Mouse (Mus musculus) kidney, embryonic 14.5 days (tissue): ENCODE data around the gene Pitpnc1. TPM values are rescaled to one million over a fixed set of nuclear protein-coding genes. Genes with fewer than 3 reads are reported as not detected.

ENCODE experiments used
- ATAC-seq: fragments of 200-750 bp; cut with Nextera tagmentation; 2 replicates; pipeline ENCODE4 v1.8.0; 2017; ENCODE audit warnings: moderate number of reproducible peaks, mild to moderate bottlenecking, moderate TSS enrichment, moderate library complexity; ENCODE audit not compliant: low FRiP score, low TSS enrichment
- H3K27ac ChIP-seq: fragments of 300-500 bp; sonication (generic); 2 replicates; pipeline ENCODE4 v1.5.1; 2014; ENCODE audit warnings: low read depth, mild to moderate bottlenecking, low read length, moderate library complexity, mixed read lengths
- H3K27me3 ChIP-seq: fragments of 300-500 bp; sonication (generic); 2 replicates; pipeline ENCODE4 v1.6.1; 2014; ENCODE audit warnings: mild to moderate bottlenecking, low read length; ENCODE audit not compliant: control insufficient read depth, insufficient read depth
- H3K36me3 ChIP-seq: fragments of 300-500 bp; sonication (generic); 2 replicates; pipeline ENCODE4 v1.6.1; 2014; ENCODE audit warnings: low read length, mixed read lengths; ENCODE audit not compliant: control insufficient read depth, insufficient read depth
- H3K4me1 ChIP-seq: fragments of 300-500 bp; sonication (generic); 2 replicates; pipeline ENCODE4 v1.6.1; 2014; ENCODE audit warnings: low read length, mixed read lengths; ENCODE audit not compliant: control insufficient read depth, insufficient read depth
- H3K4me2 ChIP-seq: fragments of 300-500 bp; sonication (generic); replicated peaks from 2 replicates; pipeline ENCODE4 v1.6.1; 2014; ENCODE audit warnings: low read depth, mild to moderate bottlenecking, low read length
- H3K4me3 ChIP-seq: fragments of 300-500 bp; sonication (generic); 2 replicates; pipeline ENCODE4 v1.5.1; 2014; ENCODE audit warnings: mild to moderate bottlenecking, low read length
- H3K9ac ChIP-seq: fragments of 300-500 bp; sonication (generic); 2 replicates; pipeline ENCODE4 v1.6.1; 2014; ENCODE audit warnings: low read depth, mild to moderate bottlenecking, low read length, moderate library complexity
- H3K9me3 ChIP-seq: fragments of 300-500 bp; sonication (generic); 2 replicates; pipeline ENCODE4 v1.6.1; 2016; ENCODE audit warnings: low read length; ENCODE audit not compliant: control insufficient read depth
- WGBS: fragments of 180-500 bp; shearing (Covaris S2); extraction: QIAGEN DNeasy Blood & Tissue Kit; methylation state at CpG from one replicate; pipeline ENCODE4 v1.1.7; 2014; 5-methylcytosine and 5-hydroxymethylcytosine counted together
- polyA plus RNA-seq: library from polyadenylated mRNA; unstranded; fragments of >200 nt; fragmentation: Nextera tagmentation; extraction: Ambion mirVana; gene quantifications from 2 replicates; pipeline ENCODE4 v1.2.1, GENCODE M21; 2014

Pitpnc1 gene
- polyA plus RNA-seq, 1 experiment from 2014 or later: 19.4 TPM

DNA sequence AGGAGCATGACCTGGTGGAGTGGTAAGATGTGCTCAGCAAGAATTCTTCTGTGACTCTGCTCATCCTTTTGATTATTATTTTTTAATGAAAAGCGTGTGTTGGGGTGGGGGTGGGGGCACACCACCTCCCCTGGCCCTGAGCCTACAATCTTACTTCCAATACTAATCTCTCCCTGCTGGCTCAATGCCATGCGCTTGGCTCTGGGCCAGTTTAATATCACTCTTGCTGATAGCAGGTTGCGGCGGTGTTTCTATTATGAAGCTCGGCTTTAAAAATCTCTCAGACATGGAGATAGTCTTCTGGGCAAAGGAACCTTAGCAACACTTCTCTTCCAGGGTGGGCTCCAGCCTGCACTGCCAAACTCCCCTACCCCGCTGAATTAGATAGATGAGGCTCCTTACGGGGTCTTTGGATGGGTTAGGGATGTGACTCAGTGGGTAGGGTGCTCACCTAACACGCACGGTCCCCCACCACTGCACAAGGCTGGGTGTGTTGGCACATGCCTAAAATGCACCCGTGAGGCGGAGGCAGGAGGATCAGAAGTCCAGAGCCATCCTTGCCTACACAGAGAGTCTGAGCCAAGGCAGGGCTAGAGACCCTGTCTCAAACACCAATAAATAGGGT, 198.0 kb downstream of the Pitpnc1 start:
- Histone ChIP-seq H3K36me3 (no peaks in the 10 kb centered on the region), H3K9ac (no peak overlapping the region), H3K4me3 (no peak overlapping the region), H3K9me3 (no peaks in the 10 kb centered on the region), H3K27ac (no peak overlapping the region), H3K4me2 (no peak overlapping the region), H3K27me3 (no peaks in the 10 kb centered on the region), H3K4me1 (no peaks in the 10 kb centered on the region; the same call in 1 of the 2 replicates)
- WGBS: 81% methylated on average over 11 of the region's 11 CpGs
- no peak for ATAC-seq

DNA sequence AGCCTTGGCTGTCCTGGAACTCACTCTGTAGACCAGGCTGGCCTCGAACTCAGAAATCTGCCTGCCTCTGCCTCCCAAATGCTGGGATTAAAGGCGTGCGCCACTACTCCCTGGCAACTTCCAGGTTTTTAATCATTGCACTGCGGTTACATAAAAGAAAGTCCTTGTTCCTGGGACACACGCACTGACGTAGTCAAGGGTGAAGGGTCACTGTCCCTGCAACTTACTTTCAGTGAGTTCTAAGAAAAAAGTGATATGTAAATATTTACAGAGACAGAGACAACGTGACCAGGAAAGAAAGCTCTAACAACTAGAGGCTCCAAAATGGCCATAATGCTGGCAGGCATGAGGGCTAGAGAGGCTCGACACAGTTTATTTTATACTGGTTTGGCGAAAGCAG, 199.9 kb downstream of the Pitpnc1 start:
- 83% methylated on average over 9 of the region's 9 CpGs for WGBS
- H3K4me2 ChIP-seq: no peak overlapping the region
- H3K9ac ChIP-seq: no peak overlapping the region

DNA sequence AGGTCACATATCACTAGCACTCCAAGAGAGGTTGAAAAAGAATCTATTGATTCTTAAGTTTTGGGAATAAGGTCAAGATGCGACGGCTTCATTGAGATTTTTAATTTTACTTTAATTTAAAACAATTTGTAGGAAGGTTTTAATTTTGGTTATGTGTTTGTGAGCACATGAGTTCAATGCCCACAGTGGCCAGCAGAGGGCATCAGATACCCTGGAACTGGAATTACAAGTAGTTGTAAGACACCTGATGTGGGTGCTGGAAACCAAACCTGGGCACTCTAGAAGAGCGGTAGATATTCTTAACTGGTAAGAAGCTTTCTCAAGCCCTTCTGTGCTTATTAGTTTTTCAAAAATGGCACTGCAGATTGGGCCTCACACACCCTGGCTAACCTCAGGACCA, 203.0 kb downstream of the Pitpnc1 start:
- H3K4me3 ChIP-seq: no peak overlapping the region
- no peak overlapping the region for H3K4me2 ChIP-seq
- no peaks in the 10 kb centered on the region for H3K27me3 ChIP-seq
- no peaks in the 10 kb centered on the region for H3K36me3 ChIP-seq
- no peak for ATAC-seq
- 99% methylated on average over 3 of the region's 3 CpGs for WGBS
- no peak overlapping the region for H3K27ac ChIP-seq
- H3K9ac ChIP-seq: no peak overlapping the region
- H3K9me3 ChIP-seq: no peaks in the 10 kb centered on the region
- H3K4me1 ChIP-seq: no peaks in the 10 kb centered on the region; the same call in 1 of the 2 replicates

More for the DNA sequence above, 199.9 kb downstream of the Pitpnc1 start:
- Histone ChIP-seq H3K36me3 (no peaks in the 10 kb centered on the region), H3K4me1 (no peaks in the 10 kb centered on the region; the same call in 1 of the 2 replicates), H3K4me3 (no peak overlapping the region), H3K9me3 (no peaks in the 10 kb centered on the region), H3K27me3 (no peaks in the 10 kb centered on the region), H3K27ac (no peak overlapping the region)
- no peak for ATAC-seq

DNA sequence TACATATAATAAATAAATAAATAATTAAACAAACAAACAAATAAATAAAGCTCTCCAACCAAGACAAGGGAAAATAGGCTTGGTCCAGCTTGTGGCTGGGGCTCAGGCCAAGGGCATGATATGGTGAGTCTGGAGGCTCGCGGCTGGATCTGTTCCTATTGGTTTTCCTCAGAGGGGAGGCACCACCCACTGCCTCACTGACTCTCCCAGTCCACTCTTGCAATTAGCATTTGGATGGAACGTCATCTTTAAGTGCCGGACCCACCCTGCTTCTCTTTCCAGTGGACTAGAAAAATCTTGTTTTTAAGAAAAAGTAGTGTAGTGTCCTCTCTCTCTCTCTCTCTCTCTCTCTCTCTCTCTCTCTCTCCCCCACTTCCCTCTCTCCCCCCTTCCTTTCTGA, 204.6 kb downstream of the Pitpnc1 start:
- Histone ChIP-seq H3K27ac (no peak overlapping the region), H3K27me3 (no peaks in the 10 kb centered on the region), H3K4me1 (no peaks in the 10 kb centered on the region), H3K4me2 (no peak overlapping the region), H3K4me3 (no peak overlapping the region), H3K9ac (no peak overlapping the region), H3K9me3 (no peaks in the 10 kb centered on the region), H3K36me3 (no peaks in the 10 kb centered on the region)
- WGBS: 94% methylated on average over 4 of the region's 4 CpGs
- no peak for ATAC-seq

DNA sequence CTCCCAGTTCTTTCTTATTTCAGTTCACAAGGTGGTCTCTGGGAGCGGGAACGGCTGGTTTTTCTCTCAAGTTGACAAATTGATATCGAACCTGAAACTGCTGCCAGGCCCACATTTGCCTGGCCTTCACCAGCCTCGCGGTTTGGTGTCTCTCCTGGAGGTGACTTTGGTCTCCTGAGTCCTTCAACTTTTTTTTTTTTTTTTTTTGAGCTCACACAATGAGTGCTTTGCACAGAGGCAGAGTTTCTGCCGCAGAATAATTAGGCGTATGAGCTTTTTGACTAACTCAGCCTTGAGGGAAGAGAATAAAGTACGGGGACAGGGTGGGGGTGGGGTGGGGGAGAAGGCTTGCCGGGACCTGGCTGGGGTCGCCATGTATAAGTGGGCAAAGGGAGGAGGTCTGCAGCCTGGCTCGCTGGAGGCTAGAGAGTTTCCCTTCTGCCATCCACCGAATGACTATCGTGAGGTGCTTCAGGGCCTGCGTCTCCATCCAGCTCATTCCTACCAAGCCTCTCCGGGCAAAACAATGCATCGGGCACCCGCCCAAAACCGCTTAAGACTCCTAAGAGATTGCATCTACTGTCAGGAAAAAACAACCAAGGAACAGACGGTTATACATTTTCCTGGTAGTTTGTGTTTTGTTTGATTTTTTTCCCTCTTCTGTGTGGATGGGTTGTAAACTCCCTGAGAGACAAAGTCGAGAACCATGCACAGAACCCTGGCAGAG, 205.4 kb downstream of the Pitpnc1 start:
- no peaks in the 10 kb centered on the region for H3K36me3 ChIP-seq
- H3K27ac ChIP-seq: no peak overlapping the region
- H3K4me2 ChIP-seq: no peak overlapping the region
- 83% methylated on average over 20 of the region's 20 CpGs for WGBS
- H3K4me3 ChIP-seq: no peak overlapping the region
- H3K9ac ChIP-seq: no peak overlapping the region
- H3K9me3 ChIP-seq: no peaks in the 10 kb centered on the region
- H3K27me3 ChIP-seq: no peaks in the 10 kb centered on the region
- H3K4me1 ChIP-seq: no peaks in the 10 kb centered on the region
- ATAC-seq: no peak

DNA sequence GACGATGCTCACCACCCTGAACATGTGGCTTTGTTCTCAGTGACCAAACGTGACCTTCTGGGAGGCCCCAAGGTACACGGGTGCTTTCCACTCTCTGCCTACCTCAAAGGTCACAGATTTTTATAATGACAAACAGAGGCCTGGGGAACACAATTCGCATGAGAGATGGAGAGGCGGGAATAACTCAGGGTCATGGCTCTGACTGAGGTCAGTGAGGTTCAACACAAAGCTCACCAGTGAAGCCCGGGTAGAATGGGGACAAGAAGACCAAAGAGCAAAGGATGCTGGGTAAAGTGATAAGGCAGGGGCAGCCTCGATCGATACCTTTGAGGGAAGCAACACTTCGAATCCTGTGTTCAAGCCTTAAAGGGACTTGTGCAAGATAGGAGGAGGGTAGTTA, 206.7 kb downstream of the Pitpnc1 start:
- Histone ChIP-seq H3K9ac (no peak overlapping the region), H3K4me1 (no peaks in the 10 kb centered on the region), H3K4me3 (no peak overlapping the region), H3K27me3 (no peaks in the 10 kb centered on the region), H3K36me3 (no peaks in the 10 kb centered on the region), H3K4me2 (no peak overlapping the region), H3K27ac (no peak overlapping the region), H3K9me3 (no peaks in the 10 kb centered on the region)
- WGBS: 80% methylated on average over 9 of the region's 9 CpGs
- no peak for ATAC-seq

DNA sequence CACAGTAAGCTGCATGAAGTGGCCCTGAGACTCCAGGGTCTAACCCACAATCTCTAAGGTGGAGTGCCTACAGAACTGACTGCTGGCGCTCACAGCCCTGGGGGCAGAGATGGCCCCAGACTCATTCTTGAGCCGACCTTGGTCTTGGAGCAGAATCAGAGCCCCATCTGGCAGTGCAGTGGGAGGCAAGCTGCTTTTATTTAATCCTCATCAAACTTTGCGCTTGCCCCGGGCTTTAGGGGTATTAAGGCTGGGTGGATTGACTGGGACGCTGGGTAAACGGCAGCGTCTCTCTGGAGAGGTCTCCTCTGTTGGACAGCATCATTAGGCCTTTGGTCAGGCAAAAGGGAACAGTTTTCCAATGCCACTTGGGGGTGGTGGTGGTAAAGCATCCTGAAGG, 211.1 kb downstream of the Pitpnc1 start:
- no peak for ATAC-seq
- 94% methylated on average over 7 of the region's 7 CpGs for WGBS
- no peaks in the 10 kb centered on the region for H3K9me3 ChIP-seq
- H3K27ac ChIP-seq: no peak overlapping the region
- H3K4me1 ChIP-seq: no peaks in the 10 kb centered on the region
- H3K4me2 ChIP-seq: no peak overlapping the region
- H3K4me3 ChIP-seq: no peak overlapping the region
- no peak overlapping the region for H3K9ac ChIP-seq
- H3K36me3 ChIP-seq: no peaks in the 10 kb centered on the region
- no peaks in the 10 kb centered on the region for H3K27me3 ChIP-seq

DNA sequence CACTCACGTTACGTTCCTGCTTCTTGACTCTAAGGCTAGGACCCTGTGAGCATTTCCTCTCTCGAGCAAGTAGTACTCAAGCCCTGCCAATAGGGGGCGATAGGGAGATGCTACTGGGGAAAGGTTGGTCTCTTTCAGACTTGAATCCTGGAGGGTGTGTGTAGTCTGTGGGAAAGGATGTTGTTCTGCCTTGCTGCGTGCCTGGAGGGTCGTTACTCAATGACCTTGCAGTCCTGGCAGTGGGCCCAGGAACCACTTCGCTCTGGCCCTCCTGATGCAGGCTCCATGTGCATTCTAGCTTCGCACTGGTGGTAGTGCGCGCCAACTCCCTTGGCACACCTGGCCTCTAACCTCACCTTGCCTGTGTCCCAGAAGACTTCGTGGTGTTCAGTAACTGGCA, 215.3 kb downstream of the Pitpnc1 start:
- no peaks in the 10 kb centered on the region for H3K4me1 ChIP-seq
- no peak overlapping the region for H3K9ac ChIP-seq
- H3K4me2 ChIP-seq: no peak overlapping the region
- ATAC-seq: no peak
- peaks cover 5% of the 10 kb centered on the region; the same call in 1 of the 2 replicates for H3K36me3 ChIP-seq
- H3K27me3 ChIP-seq: no peaks in the 10 kb centered on the region
- WGBS: 79% methylated on average over 11 of the region's 11 CpGs
- no peak overlapping the region for H3K27ac ChIP-seq
- no peak overlapping the region for H3K4me3 ChIP-seq
- no peaks in the 10 kb centered on the region for H3K9me3 ChIP-seq

DNA sequence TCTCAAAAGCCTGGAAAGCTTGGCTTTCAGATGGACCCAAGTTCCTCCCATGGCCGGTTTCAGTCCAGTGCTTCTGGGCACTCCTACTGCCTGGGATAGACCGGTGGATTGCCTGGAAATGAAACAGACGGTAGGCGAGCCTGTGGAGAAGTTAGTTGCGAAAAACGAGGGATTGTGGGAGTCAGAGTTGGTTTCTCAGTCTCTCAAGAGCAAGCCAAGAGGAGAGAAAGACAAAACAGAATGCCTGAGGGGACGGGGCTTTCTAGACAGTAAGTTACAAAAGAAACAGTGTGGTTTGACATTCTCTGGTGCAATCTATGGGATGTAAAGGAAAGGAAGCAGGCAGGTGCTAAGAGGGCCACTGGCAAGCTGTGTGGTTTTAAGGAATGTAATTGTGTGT, 216.3 kb downstream of the Pitpnc1 start:
- WGBS: 77% methylated on average over 7 of the region's 7 CpGs
- ATAC-seq: no peak
- H3K9ac ChIP-seq: no peak overlapping the region

More for the DNA sequence above, 216.3 kb downstream of the Pitpnc1 start:
- no peaks in the 10 kb centered on the region for H3K9me3 ChIP-seq
- no peak overlapping the region for H3K4me3 ChIP-seq
- H3K36me3 ChIP-seq: peaks cover 6% of the 10 kb centered on the region; the same call in 1 of the 2 replicates
- H3K27ac ChIP-seq: no peak overlapping the region
- no peaks in the 10 kb centered on the region for H3K27me3 ChIP-seq
- H3K4me2 ChIP-seq: no peak overlapping the region
- H3K4me1 ChIP-seq: no peaks in the 10 kb centered on the region
